1 mouse cellular context compared by ENCODE assay signal in genomic region chr3:117049410-117049809, GRCm38 (mm10).
A peak's percentile ranks its signal among the peaks of the same experiment; 100 is the strongest.
TF ChIP-seq lines count a peak whose summit lies in the region.

No protein-coding gene starts in this region.

TF ChIP-seq in MEL, 35 proteins besides CTCF, POLR2A, EP300 and RAD21 (continued from another document):
- TF ChIP-seq MXI1 (IDR thresholded peaks at IDR 0.05; ENCODE audit: low read depth, low read length) (0 out of 2 replicates have a peak, but pooled peaks have one; percentile 34), E2F4 (IDR thresholded peaks at IDR 0.05; ENCODE audit: borderline replicate concordance, low read depth, low read length) (no peak), TBP (IDR thresholded peaks at IDR 0.05; ENCODE audit: low read depth, low read length) (peak; percentile 86), CHD2 (IDR thresholded peaks at IDR 0.05; ENCODE audit: low read length) (no peak), MYB (IDR thresholded peaks at IDR 0.05; ENCODE audit: low read depth, low read length) (no peak), TCF12 (IDR thresholded peaks at IDR 0.05; ENCODE audit: low read depth, low read length) (no peak)
